Mouse (Mus musculus): ENCODE results near the gene Gm4969.

GRCm38 (mm10) chr7:19103741-19104140 lies 14.4 kb downstream of the Gm4969 start:
- TF ChIP-seq CTCF (conservative IDR thresholded peaks at IDR 0.05; ENCODE audit: low read length) (no peak), NANOG (IDR thresholded peaks at IDR 0.05; ENCODE audit: borderline replicate concordance, low read length) (no peak)
